8 mouse cellular contexts compared by ENCODE assay signal in the genomic region with DNA sequence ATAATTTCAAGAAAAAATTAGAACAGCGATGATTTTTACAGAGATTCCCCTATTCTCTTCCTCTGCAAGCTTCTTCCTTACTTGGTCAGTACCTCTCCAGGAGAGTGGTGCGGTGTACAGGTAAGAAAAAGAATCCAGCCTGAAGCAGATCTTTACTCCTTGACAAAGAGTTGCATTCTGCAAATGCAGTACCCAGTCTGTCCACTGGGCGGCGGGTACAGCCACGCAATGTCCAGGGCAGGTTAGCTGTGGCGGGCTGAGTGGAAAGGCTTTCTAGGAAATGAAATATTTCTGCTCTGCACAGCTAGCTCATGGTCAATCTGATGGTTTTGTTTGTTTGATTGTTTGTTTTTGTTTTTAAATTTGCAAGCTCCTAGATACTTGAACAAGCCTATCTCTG.
DNase-seq lines count a peak whose midpoint lies in the region; ATAC-seq and TF ChIP-seq lines count a peak whose summit lies in the region.

No protein-coding gene starts in this region.

- no peak overlapping the region for H3K27ac ChIP-seq in forebrain, postnatal 0 days (ENCODE audit: low read depth, low read length)
- H3K27ac ChIP-seq in limb, embryonic 10.5 days: no peak overlapping the region
- no peak overlapping the region for H3K27ac ChIP-seq in stomach, postnatal 0 days (replicated peaks)

- no peak for ATAC-seq in cerebellum, adult (ENCODE audit: insufficient number of reproducible peaks, low FRiP score, low TSS enrichment)
- peak; percentile 63; the same call in 1 of the 2 replicates for ATAC-seq in forebrain, postnatal 0 days
- ATAC-seq in stomach, postnatal 0 days (ENCODE audit: low FRiP score, low TSS enrichment): no peak

- H3K4me2 ChIP-seq in forebrain, postnatal 0 days (ENCODE audit: low read depth): no peak overlapping the region
- no peak overlapping the region for H3K4me2 ChIP-seq in stomach, postnatal 0 days (replicated peaks; ENCODE audit: low read depth)

- 8% methylated on average over 6 of the region's 6 CpGs for WGBS in forebrain, postnatal 0 days
- WGBS in limb, embryonic 10.5 days: 16% methylated on average over 6 of the region's 6 CpGs
- 9% methylated on average over 6 of the region's 6 CpGs for WGBS in stomach, postnatal 0 days

- H3K27me3 ChIP-seq in forebrain, postnatal 0 days (ENCODE audit: insufficient read depth, low read length): no peaks in the 10 kb centered on the region
- H3K27me3 ChIP-seq in limb, embryonic 10.5 days (ENCODE audit: low read depth, poor library complexity, severe bottlenecking): peaks cover 8% of the 10 kb centered on the region; the same call in 1 of the 2 replicates
- no peaks in the 10 kb centered on the region for H3K27me3 ChIP-seq in stomach, postnatal 0 days (ENCODE audit: control insufficient read depth, insufficient read depth, low read length)

- no peaks in the 10 kb centered on the region for H3K9me3 ChIP-seq in forebrain, postnatal 0 days (ENCODE audit: low read length)
- H3K9me3 ChIP-seq in limb, embryonic 10.5 days (replicated peaks): no peaks in the 10 kb centered on the region
- no peaks in the 10 kb centered on the region for H3K9me3 ChIP-seq in stomach, postnatal 0 days (ENCODE audit: control insufficient read depth, low read length)

- no peak overlapping the region for H3K9ac ChIP-seq in forebrain, postnatal 0 days
- no peak overlapping the region for H3K9ac ChIP-seq in stomach, postnatal 0 days (ENCODE audit: low read length)

- no peak for TF ChIP-seq EP300 in stomach, postnatal 0 days (optimal IDR thresholded peaks at IDR 0.05)

- DNase-seq in cerebellum, adult 11 months: peak; percentile 51
- peak; percentile 30 for DNase-seq in c-Kit-positive CD71-positive TER-119-positive erythroid progenitor cells, embryonic 14.5 days (ENCODE audit: low spot score)
- peak; percentile 84 for DNase-seq in forebrain, postnatal 0 days
- DNase-seq in induced T-regulatory cell, adult 2 months (ENCODE audit: low read depth): peak; percentile 49
- DNase-seq in limb, embryonic 10.5 days (ENCODE audit: low spot score): peak; percentile 92
- peak; percentile 55 for DNase-seq in naive thymus-derived CD4-positive, alpha-beta T cell, adult 2 months (ENCODE audit: low read depth)
- DNase-seq in stomach, postnatal 0 days (ENCODE audit: low spot score): peak; percentile 84

- peak; percentile 98 for TF ChIP-seq CTCF in forebrain, postnatal 0 days (IDR thresholded peaks at IDR 0.05; ENCODE audit: low read depth)
- peak; percentile 97 for TF ChIP-seq CTCF in stomach, postnatal 0 days (IDR thresholded peaks at IDR 0.05; ENCODE audit: low read depth)

- no peaks in the 10 kb centered on the region for H3K4me1 ChIP-seq in forebrain, postnatal 0 days (ENCODE audit: insufficient read depth)
- H3K4me1 ChIP-seq in limb, embryonic 10.5 days: peaks cover 15% of the 10 kb centered on the region
- no peaks in the 10 kb centered on the region for H3K4me1 ChIP-seq in stomach, postnatal 0 days (replicated peaks; ENCODE audit: control insufficient read depth, insufficient read depth)

- H3K36me3 ChIP-seq in forebrain, postnatal 0 days (ENCODE audit: insufficient read depth): no peaks in the 10 kb centered on the region
- H3K36me3 ChIP-seq in limb, embryonic 10.5 days: no peaks in the 10 kb centered on the region
- no peaks in the 10 kb centered on the region for H3K36me3 ChIP-seq in stomach, postnatal 0 days (ENCODE audit: control insufficient read depth, insufficient read depth, low read length)

- no peak overlapping the region for H3K4me3 ChIP-seq in forebrain, postnatal 0 days (ENCODE audit: low read depth, low read length)
- H3K4me3 ChIP-seq in limb, embryonic 10.5 days: no peak overlapping the region
- no peak overlapping the region for H3K4me3 ChIP-seq in stomach, postnatal 0 days (ENCODE audit: low read depth, low read length)

Comparison
In these comparisons a context has a peak if more than half of its experiments do, and no peak if none do; other contexts are left out.
1. DNase-seq: peak in every context shown above with its lines; median percentile 92 in limb, embryonic 10.5 days; 84 in forebrain, postnatal 0 days; 84 in stomach, postnatal 0 days; 55 in naive thymus-derived CD4-positive, alpha-beta T cell, adult 2 months; 51 in cerebellum, adult 11 months; 49 in induced T-regulatory cell, adult 2 months; 30 in c-Kit-positive CD71-positive TER-119-positive erythroid progenitor cells, embryonic 14.5 days.